Mouse (Mus musculus) layer of hippocampus, adult 9-11 months (tissue): ENCODE measurements at regions not wholly inside any gene's neighbourhood (a gene's known extent, or its start where the extent isn't known, plus 50 kb on each side); places are given as distances from the start of the nearest gene placed in this dataset.
A peak's percentile ranks its signal among the peaks of the same experiment; 100 is the strongest.

ENCODE experiments used
- DNase-seq: peaks from one replicate; pipeline ENCODE4 v3.0.0; 2022

DNA sequence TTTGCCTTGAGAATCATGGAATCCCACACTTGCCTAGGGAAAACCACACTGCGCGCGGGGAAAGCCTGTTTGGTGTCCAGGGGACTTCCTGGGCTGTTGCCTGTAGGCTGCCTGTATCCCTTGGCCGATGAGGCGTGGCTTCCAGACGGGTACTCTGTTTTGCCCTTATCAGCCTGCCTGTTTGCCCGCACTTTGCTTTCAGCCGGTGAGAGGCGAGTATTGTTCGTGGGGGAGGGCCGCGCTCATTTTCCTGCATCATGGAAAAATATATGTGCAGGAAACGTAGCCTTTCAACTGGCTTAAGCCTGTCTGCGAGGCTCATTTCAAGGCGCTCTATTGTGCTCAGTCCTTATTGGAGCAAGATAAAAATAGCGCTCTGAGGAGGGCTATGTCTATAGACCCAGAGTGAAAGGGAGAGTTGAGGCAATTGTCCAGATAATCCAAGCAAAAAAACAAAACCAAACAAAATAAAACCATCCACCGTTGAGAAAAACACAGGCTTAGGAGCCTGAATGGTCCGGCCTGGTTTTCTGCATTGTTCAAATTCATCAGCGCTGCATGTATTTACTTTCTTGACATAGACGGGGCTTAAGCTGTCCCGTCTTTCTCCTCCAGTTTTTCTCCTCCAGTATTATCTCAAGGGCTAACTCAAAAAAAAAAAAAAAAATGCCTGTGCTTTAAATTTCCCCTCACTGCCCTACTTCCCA, 67.9 kb downstream of the Klf5 start:
- DNase-seq, result no peak

- no peak for DNase-seq
Observed at GRCm38 (mm10) chr14:99366996-99367555, 68.6 kb downstream of the Klf5 start.

DNA sequence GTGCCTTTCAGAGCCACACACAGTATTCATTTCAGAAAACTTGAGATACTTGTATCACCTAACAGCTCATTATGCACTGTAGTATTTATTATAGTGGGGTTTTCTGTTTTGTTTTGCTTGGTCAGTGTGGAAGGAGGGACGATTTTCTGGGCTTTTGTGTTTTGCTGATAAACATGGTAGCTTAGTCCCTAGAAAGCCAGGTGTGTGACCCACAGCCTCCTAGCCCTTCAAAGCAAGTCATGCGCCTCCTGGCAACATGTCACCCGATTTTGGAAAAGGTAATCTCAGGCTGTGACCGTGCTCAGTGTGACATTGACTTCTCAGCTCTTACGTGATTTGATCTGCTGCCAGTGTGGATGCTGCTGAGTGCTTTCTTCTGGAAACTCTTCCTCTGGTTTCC, 70.9 kb downstream of the Klf5 start:
- no peak for DNase-seq

DNA sequence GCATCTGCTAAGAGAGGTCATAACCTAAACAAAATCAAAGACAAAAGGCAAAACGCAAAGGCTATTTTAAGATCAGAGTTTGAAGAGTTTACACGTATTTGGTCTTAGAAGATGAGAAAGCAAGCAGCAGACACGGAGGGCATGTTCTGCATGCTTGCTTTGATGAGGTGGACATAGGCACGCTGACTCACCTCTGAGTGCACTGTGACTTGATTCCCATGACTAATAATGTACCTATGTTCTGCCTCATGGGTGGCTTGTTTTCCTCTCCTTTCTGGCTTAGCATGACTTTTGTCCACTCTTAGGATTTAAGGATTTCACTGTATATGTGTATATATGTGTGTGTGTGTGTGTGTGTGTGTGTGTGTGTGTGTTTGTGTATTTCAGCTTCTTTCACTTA, 75.2 kb downstream of the Klf5 start:
- no peak for DNase-seq

DNA sequence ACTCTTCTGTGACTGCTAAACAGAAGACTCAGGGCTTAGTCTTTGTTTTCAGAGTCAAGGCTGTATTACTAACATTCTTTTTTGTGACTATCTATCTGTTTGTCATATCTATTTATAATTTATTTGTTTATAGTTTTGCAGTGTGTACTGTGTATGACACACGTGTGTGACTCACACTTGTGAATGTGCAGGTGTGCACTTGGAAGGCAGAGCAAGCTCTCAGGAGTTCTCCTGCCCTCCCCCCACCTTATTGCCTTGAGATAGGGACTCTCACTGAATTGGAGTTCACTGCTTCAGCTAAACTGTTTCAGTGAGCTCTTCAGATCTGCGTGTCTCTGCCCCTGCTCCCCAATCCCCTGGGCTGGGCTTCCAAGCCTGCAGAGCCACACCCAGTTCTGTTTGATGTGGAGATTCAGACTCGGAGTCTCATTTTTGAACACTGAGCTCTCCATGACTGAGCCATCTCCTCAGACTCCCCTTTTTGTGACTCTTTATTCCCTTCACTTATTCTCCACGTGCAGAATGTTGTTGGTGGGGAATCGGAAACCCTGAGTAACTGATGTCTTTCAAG, 76.6 kb downstream of the Klf5 start:
- DNase-seq, result no peak

GRCm38 (mm10) chr14:99376652-99377502, 78.4 kb downstream of the Klf5 start:
- peak; percentile 33 for DNase-seq

DNA sequence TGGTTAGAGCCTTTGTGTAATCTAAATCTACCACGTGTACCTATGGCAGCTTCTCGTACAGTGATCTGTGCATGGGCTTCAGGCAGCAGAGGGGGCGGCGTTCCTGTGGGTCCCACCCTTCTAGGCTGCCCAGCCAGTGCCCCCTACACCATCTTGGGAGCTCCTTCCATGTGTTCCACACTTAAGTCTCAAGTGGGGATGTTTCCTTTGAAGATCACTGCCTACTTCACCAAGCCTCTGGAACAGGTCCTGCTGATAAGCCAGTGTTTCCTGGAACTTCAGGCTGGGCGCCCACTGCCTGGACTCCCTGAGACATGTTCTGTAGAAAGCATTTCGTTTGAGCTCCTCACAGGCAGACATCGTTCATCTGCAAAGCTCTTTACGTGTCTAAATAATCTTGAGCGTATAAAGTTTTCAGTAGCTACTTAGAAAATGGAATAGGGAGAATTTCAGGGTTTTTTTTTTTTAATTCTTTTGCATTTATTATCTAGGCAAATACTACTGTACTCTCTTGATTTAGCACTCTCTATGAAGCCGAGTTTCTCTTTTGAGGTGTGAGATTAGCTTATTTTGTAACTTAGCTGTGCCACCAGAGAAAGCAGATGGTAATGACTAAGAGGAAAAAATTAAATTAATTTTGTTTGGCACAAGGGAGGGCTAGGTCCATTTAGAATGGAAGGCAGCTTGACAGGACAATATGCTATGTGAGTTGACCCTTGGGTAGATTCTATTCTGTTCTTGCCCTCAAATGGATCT, 82.9 kb downstream of the Klf5 start:
- no peak for DNase-seq

DNA sequence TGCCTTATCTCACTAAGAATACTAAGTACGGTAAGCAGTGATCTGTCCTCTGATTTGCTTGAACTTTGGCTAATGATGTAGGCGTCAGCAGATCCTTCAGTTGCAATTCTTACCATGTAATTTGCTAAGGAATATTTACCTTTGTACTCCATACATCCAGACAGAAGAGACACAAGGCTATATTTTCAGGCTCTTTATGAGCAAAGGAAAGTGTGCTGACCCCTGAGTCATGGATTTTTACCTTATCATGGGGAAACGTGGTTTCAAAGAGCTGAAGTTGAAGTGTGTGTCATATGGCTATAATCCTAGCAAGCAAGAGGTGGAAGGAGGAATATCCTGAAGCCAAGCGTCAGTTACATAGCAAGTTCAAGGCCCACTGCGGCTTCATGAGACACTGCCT, 83.6 kb downstream of the Klf5 start:
- DNase-seq, result no peak

DNA sequence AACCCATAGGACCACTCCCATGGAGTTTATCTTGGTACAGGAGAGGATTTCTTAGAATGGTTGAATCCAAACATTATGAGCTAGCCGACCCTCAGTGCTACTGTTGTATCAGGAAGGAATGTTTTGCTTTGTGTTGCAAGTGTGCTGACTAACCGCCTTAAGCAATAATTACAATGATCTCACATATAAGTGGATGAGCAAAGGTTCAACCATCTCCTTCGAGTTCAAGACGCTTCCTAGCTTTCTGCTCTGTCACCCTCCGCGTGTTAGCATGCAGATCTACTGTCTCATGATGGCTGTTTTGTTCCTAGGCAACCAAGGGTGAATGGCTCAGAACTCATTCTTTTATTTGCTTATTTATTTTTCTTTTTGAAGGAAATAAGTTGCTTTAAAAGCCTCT, 84.7 kb downstream of the Klf5 start:
- DNase-seq, result no peak

- DNase-seq, result no peak
Observed at GRCm38 (mm10) chr14:99387581-99387980, 89.1 kb downstream of the Klf5 start.

DNA sequence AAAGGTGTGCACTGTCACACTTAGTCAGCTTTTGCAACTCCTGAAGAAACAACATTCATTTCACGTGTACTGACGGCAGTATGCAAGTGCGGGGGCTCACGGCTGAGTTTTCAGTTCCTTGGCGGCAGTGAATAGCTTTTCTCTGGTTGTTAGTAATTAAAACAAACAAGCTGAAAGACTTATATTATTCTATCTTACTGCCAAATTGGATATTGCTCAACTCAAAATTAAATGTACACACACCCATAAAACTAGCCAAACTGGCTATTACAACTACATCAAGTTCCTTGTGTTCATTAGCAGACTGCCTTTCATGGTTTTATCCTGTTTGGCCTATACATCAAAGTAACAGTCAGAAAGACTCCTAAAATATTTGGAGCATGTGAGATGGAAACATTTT, 90.8 kb downstream of the Klf5 start:
- DNase-seq, result no peak

- DNase-seq, result no peak
Observed at GRCm38 (mm10) chr14:99391700-99392099, 93.2 kb downstream of the Klf5 start.

DNA sequence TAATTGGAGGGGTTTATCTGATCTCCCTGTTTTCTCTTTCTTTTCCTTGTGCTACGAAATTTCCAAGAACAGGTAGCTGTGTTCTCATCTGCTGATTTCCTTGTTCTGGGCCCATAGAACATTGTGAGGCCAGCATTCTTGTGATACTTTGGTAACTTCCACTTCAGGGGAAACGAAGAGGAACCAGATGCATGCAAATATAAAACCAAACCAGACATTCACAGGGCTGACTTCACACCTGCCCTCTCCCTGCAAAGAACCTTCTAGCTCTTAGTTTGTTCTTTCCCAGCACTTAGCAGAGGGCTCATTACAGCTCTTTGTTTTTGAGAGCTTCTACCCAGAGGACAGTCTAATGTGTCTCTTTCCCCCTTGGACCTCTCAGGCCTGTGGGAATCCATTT, 94.3 kb downstream of the Klf5 start:
- no peak for DNase-seq

DNA sequence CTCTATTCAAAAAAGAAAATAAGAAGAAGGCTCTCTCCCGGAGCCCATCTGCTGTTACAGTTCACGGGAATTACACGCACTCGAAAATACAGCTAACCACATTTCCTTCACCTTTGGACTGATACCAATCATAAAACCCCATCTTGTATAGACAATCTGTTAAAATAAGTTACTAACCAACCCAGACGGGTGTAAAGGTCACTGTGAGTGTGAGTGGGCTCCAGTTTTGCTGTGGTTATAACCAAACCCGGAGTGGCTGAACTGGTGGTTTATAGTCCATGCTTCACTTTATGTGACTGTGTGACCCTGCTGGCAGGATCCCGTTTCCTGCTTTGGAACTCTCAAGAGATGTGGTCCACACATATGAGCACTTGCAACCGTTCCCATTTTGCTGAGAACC, 95.1 kb downstream of the Klf5 start:
- DNase-seq, result no peak

DNA sequence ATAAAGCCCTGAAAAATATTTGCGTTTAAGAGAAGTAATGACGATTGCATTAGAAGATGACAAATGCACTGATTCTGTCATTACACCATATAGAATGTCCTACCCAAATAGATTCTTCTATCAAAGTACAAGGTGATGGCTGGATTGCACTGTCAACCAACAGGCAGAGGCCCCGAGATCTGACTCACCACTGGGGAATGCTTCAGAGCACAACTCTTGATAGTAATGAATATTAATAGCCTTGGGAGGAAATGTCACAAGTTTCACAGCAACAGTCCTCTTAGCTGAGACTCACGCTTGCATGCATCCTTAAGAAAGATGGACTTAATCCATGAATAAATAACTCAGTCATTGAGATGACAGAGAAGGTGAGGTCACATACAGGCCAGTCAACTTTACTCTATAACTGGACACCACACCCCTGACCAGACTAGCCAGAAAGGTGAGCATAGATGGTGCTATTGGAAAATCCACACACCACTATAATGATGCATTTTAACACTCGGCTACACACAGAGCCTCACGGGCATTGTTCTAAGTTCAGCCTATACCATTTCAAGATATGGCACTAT, 104.8 kb downstream of the Klf5 start:
- no peak for DNase-seq

DNA sequence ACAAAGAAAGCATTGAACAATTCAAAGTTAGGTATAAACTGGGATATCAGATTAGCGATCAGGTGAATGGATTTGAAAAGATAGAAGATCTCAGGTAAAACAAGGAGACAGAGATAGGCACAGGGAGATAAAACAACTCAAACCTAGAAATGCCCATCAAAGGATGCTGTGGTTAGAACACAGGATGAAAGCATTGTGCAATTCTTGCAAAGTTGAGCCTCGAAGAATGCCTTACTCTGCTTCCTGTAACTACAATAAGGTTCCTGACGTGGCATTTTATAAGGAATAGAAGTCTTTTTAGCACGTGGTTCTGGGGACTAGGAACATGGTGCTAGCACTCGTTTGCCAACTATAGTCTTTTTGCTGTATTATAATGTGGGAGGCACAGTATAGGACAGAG, 106.7 kb downstream of the Klf5 start:
- no peak for DNase-seq

DNA sequence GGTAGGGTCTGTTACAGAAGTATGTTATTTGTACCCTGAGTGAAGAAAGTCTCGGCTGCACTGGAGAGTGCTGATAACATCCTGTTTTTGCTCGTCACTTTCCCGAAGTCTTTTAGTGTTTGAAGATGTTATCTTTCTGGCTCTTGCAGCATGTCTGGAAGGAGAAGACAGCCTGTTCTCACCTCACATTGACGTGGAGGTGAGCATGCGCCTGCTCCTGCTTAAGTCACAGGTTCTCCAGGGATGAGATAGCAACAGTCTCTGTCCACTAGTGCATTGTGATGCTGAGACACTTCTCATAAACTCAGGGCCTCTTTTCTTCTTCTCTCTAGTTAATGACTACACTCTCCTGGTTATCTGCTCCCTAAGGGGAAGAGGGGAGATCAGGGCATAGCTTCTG, 113.3 kb downstream of the Klf5 start:
- no peak for DNase-seq

GRCm38 (mm10) chr14:99416169-99416568, 117.7 kb downstream of the Klf5 start:
- DNase-seq, result no peak

- DNase-seq, result no peak
Observed at GRCm38 (mm10) chr14:99418970-99419369, 120.5 kb downstream of the Klf5 start.

DNA sequence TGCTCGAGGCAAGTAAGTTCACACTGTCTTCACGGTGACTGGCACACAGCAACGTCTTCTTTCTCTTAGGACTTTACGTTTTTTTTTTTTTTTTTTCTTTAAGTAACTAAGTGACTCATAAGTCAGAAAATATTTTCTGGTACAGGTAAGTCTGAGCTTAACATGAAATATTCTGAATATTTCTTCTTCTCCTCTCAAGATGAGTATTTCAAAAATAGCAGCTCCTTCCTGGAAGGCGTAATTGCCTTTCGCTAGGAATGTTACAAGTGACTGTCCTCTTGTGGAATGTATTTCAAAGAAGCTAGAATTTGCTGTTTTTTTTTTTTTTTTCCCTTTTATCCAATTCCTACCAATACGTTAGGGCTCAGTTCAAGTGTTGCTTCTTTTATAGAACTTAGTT, 124.8 kb downstream of the Klf5 start:
- no peak for DNase-seq

DNA sequence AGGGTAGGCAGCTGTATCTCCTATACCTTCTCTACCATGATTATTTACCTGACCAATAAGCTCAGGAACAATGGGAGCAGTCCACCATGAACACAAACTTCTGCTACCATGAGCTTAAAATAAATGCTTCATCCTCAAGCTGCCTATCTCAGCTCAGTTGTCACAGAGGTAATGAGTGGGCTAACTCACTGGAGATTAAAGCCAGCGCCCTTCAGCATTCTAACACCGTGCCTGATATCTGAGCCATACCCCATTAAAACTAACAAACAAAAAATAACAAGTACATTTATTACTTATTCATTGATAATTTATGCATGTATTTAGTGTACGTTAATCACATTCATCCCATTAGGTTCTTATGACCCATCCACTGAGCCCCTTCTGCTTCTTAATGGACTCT, 128.6 kb downstream of the Klf5 start:
- DNase-seq, result no peak

- DNase-seq, result no peak
Observed at GRCm38 (mm10) chr14:99430323-99430722, 131.8 kb downstream of the Klf5 start.

- DNase-seq, result no peak
Observed at GRCm38 (mm10) chr14:99431697-99432096, 133.2 kb downstream of the Klf5 start.
